Mouse (Mus musculus) brain, adult 2 months (tissue): ENCODE data around the gene Gcnt2.
"Not testable (repeated sequence)": the region's sequence is repeated elsewhere in the genome, so short reads cannot be mapped to it uniquely, and the experiment has no call there.

ENCODE experiments used
- DNase-seq: peaks from one replicate; pipeline ENCODE4 v3.0.0; 2011; ENCODE audit warnings: low read depth, low spot score

Gene Gcnt2

DNA sequence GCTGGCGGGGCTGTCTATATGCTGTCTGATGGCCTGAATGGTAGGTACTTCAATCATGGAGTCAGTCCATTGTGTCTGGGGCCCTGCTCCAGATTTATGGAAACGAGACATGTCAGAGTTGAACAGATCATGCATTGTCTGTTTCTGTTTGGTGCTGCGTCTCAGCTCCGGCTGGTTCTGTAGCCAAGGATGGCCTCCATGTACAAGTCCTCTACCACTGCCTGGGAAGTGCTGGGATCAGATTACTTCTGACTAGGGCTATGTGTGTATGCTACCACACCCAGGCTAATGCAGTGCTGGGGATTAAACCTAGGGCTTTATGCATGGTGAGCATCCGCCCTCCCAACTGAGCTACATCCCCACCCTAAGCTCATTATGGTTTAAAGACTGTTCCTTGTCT, 78.0 kb downstream of the Gcnt2 start:
- DNase-seq: no peak

DNA sequence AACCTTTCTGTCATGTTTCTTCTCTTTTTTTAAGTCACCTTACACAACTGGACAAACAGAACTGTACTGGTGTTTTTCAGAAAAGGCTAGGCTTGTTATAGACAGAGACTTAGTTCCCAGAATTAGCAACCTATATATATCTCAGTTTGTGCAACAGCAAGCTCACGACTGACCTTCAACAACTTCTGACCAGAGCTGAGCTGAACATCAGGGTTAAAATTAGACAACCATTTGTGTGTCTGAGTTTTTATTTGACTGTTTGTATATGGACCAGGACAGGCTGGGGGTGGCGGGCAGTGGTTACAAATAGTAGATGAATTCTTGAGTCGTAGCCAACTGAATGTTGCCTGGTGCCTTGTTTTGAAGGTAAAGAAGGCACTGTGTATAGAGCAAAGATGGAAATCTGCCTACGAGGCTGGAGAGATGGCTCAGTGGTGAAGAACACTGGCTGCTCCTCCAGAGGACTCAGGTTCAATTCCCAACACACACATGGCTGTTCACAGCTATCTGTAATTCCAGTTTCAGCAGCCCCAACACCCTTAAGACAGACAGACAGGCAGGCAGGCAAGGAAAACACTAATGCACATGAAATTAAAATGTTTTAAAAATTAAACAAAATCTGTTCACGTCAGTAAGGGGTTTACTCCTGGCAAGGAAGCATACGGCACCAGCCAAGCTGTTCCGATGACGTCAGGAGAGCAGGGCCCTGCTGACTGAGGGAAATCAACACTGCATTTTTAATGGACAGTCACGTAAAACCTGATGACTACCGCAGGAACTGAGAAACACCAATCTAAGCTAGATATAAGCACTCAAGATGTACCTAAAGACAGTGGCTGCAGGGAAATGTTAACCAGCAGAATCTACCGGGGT, 79.2 kb downstream of the Gcnt2 start:
- DNase-seq: peak; percentile 40

DNA sequence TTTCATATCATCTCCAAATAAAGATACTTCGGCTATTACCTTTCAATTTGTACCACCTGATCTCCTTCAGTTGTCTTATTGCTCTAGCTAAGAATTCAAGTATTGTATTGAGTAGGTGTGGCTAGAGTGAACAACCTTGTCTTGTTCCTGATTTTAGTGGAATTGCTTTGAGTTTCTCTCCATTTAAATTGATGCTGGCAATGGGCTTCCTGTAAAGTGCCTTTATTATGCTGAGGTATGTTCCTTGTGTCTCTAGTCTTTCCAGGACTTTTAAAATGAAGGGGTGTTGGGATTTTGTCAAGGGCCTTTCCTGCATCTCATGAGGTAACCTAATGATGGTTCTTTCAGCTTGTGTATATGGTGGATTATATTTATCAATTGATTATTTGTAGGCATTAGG, 83.5 kb downstream of the Gcnt2 start:
- DNase-seq: no peak

DNA sequence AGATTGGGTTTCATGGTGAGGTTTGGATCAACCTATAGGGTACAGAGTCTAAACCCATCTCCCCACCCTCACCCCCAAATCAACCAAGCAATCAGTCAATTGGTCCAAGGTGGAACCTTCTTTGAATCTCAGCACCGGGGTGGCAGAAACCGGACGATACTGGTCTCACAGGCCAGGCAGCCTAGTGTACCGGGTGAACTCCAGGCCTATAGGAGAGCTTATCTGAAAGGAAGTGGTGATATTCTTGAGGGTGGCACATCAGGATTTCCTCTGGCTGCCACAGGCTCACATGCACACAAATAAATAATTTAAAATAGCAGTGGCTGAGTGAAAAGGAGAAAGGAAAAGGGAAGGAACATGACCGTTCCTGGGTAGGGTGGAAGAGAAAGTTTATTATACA, 84.4 kb downstream of the Gcnt2 start:
- no peak for DNase-seq

DNA sequence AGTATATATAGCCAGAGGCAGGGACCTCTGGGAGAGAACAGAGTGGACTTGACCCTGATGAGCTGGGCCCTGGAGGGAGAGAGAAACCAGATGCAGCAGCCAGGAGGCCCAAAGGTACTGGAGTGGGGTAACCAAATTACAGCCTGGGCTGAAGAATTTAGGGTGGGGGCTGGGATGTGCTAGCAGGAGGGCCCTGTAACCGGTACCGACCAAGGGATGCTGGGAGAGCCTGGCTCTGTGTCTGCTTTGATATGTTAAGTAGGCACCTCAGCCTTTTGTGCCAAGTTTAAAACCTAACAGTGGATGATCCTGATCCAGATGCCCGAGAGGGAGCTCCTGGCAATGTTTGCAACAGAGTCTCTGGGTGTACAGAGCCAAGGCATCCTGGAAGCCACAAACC, 84.8 kb downstream of the Gcnt2 start:
- DNase-seq: no peak

DNA sequence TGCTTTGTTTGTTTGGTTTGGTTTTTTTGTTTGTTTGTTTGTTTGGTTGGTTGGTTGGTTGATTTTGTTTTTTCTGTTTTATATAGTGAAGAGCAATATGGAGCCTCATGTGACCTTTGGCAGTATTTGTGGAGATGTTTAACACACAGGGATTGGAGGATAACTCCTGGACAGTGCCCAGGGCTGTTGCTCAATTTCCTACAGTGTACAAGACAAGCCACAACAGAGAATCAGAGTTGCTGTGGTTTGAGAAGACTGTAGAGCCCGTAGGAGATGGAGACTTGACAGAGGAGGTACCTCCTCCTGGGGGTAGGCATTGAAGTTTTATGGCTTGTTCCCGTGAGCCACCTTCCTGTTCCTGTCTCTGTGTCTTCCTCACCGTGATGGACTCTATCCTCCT, 87.0 kb downstream of the Gcnt2 start:
- no peak for DNase-seq

DNA sequence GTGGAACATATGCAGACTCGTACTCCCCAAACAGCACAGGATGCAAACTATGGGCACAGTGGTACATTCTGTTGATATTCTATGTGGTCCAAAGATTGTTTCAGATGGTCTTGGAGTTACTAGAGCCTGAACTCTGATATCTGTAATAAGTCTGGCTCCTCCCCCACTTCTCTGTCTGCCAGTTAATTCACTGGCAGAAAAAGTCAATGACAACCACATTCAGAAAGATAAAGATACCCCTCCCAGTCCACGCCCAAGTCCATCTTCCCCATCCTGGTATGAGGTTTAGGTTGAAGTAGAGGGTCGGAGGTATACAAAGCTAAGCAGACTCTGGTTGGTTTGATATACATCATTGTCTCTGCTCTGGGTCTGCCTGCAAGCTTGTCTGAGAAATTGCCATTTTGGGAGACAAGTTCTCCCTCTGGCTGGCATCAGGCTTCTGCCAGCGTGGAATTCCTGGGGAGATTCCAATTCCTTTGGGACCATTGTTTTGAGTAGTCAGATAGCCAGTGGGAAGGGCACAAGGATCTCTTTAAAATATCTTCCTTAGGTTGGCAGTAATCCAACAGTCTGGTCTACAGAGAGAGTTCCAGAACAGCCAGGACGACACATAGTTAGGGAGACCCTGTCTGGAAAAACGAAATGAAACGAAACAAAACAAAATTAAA, 88.1 kb downstream of the Gcnt2 start:
- no peak for DNase-seq

DNA sequence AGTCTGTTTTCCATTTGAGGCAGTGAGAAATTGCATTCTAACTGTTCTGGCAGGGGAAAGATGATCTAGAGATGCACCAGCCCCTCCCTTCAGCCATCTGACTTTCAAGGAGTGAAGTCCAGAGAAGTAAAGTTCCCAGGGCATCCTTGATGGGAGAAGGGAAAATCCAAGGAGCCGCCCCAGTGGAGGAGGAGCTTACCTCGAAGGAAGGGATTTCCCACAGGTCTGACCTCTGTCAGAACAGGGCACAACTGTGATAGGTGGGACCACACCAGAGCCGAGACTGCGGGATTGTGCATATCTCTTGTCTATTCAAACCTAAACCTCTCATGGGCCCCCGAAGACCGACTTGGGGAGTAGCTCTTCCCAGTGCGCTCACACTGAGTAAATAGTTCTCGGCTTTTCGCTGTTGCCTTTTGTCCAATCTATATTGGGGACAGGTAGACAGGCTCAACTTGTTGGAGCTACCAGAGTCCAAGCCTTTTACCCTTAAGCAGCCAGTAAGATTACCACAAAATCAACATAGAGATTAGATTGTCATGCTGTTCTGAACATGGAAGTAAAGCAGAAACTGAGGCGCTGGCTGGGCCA, 91.9 kb downstream of the Gcnt2 start:
- no peak for DNase-seq

DNA sequence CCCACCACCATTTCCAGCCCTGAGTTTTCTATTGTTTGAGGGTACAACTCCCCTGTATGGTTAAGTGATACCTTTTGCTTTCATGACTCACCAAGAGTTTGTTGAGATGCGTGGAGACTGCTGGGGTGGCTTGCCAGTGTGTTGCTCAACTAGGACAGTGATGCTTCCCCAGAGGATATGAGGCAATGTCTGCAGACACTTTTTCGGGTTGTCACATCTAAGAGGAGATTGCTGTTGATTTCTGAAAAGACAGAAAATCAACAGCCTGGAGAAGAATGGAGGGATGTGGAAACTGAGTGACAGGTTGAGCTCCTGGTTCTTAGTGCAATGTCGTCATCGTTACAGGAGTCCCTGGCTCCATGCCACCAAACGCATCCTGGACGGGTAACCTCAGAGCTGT, 93.7 kb downstream of the Gcnt2 start:
- DNase-seq: peak; percentile 11

DNA sequence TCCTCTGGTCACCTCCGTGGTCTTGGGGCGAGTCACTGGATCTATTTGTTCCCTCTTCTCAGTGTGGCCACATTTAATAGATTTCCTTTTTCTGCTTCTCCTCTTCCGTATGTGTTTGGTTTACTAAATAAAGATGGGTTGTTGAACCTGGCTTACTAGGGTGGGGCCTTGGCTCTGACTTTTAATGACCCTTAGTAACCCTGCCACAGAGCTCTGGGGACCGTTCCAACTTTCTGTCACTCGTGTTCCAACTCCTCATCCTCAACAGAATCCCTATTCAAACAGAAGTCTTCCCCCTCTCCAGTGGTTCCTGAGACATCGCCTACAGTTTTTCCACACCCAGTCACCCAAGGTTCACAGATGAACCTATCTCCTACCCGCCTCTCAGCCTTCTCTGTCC, 96.2 kb downstream of the Gcnt2 start:
- no peak for DNase-seq

DNA sequence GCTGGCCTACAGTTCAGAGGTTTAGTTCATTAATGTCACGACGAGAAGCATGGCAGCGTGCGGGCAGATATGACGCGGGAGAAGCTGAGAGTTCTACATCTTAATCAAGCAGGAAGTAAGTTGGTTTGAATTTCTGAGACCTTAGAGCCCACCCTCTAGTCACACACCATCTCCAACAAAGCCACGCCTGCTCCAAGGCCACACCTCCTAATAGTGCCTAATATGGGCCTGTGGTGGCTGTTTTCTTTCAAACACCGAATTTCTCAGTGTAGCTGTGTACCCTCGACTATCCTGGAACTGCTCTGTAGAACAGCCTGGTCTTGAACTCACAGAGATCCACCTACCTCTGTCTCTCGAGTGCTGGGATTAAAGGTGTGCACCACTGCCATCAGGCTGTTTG, 108.1 kb downstream of the Gcnt2 start:
- no peak for DNase-seq

DNA sequence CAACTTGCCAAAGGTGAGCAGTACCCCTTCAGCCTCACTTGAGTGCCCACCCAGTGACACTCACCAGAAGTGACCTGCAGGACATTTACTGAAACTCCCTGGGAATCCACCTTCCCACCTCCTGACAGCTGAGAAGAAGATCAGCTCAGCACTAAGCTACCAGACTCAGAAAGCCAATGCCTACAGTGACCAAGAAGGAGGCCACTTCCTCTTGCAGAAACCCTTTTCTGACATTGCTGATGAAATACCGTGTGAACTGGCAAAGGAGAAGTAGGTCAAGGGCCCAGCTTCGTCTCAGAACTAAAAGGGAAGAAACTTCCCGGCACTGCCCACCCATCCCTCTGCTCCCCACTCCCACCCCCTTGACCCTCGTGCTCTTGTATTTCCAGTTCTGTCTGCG, 109.0 kb downstream of the Gcnt2 start:
- peak; percentile 26 for DNase-seq

DNA sequence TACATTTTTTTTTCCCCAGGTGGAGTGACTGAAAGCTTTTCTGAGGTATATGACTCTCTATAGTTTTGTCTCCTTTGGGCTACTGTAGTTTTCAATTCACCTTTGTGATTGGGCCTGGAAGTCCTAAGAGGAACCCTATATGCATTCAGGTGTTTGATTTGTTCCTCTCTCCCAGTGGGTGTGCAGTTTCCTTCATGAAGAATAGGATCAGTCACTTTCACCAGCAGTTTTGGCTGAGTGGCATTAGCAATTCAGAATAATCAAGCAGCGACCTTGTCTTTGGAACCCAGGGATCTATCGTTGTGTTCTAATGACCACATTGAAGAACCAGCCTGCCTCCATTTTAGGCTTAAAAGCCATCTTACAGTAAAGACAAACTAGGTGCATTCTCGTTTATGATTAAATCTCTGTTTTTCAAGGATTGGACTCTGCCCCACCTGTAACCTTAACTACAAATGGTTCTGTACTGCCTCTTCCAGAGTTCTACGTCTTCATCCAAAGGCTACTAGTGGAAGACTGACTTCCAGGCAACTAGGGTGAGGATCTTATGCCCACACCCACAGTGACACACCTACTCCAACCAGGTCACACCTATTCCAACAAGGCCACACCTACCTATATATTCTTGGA, 110.3 kb downstream of the Gcnt2 start:
- DNase-seq: no peak

DNA sequence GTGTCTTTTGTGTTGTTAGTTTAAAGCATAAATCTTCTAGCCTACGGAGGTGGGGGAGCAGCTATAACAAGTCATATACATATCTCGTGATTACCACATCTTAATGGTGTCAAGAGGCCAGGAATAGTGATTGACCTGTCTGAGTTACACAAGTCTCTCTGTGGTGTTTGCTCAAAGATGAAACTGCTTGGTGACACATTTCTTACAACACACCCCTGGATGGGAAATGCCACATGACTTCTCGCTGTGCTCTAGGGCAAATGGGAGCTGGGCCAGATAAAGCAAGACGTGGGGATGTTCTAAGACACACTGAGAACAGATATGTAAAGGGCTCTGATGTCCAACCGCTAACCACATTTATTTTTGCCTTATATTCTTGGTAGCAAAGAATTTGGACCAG, 111.7 kb downstream of the Gcnt2 start:
- no peak for DNase-seq

DNA sequence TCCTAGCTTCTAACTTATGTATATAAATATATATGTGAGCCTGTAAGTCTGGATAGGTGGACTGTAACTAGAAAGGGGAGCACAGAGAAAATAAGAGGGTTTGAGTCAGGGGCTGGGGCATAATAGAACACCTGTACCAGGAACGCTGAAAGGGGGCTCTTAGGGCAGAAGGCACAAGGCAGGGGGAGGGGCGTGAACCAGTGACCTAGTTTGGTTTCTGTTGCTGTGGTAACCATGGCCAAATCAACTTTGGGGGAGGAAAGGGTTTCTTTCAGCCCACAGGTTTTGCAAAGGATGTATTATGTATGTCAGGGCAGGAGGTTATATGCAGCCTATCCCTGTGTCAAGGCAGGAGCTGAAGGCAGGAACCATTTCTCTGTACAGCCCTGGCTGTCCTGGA, 112.3 kb downstream of the Gcnt2 start:
- no peak for DNase-seq

DNA sequence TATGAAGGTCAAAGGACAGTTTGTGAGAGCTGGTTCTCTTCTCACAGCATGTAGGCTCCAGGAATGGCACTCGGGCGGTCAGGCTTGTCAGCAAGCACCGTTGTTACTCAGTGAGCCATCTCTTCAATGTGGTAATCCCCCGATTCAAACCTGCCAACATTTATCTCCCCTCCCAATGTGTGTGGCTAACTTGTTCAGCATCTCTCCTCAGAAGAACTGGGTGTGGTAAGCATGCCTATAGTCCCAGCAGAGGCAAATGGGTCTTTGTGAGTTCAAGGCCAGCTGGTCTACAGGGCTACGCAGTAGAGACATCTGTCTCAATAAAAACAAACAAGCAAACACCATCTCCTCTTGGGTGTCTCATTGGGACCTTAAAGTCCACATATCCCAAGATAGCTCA, 113.4 kb downstream of the Gcnt2 start:
- DNase-seq: no peak

DNA sequence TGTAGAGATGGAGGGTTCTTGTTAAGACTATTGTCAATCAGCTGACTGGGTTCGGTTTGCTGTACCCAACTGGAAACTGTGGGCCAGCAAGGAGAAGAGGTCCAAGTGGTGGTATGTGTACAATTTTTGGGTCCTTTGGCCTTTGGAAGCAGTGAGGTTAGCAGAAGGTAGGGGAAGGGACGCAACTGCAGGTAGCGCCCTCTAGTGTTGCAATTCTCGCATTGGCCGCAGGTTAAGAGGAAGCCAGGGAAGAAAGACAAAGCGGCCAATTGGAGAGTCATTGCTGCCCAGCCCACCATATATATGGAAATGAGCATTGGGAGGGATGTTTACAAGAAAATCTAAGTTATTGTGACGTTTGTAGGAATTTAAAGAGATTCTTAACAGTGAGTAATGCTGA, 118.1 kb downstream of the Gcnt2 start:
- DNase-seq: peak; percentile 64

DNA sequence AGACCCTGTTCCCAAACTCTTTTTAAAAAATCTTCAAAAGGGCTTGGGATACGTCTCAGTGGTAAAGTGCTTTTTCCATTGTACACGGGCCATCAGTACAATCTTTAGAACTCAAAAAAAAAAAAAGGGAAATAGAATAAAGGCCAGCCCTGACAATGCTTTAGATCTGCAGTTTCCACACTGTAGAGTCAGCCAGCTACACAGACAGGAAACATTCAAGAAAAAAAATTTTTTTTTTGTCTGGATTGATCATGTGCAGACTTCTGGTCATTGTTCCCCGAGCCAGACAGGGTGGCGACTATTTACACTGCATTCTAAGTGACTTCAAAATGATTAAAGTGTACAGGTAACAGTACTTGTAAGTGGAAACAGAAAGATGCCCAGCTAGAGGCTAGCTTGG, 119.1 kb downstream of the Gcnt2 start:
- DNase-seq: no peak

DNA sequence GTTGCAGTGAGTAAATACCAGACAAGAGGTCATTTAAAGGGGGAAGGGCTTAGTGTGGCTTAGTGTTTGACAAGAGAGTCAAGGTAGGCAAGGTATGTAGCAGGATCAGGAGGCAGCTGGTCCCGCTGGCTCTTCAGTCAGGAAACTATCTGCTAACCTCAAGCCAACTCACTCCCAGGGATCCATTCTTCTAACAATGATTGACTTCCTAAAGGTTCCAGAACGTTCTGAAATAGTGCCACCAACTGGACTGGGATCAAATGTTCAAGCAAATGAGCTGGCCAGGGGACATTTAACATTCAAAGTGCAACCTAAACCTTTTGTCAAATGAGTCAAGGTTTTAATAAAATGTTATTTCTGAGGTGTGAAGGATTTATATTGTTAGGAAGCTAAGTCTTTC, 119.8 kb downstream of the Gcnt2 start:
- no peak for DNase-seq

DNA sequence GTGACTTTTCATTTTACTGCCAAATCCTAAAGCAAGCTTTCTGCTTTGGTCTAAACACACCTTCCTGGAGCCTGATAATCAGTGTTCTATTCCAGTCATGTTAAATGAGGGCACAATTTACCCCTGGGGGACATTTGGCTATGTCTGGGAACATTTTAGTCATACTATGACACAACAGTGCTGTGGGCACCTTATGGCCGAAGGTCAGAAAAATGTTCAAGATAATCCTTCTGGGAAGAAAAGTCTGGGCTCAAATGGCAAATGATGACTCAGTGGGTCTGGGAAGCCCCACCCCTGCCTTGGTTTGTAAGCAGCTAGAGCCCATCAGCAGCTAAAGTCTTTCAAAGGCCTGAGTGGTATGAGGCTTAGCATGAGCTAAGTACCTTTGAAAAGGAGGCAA, 123.2 kb downstream of the Gcnt2 start:
- DNase-seq: no peak

DNA sequence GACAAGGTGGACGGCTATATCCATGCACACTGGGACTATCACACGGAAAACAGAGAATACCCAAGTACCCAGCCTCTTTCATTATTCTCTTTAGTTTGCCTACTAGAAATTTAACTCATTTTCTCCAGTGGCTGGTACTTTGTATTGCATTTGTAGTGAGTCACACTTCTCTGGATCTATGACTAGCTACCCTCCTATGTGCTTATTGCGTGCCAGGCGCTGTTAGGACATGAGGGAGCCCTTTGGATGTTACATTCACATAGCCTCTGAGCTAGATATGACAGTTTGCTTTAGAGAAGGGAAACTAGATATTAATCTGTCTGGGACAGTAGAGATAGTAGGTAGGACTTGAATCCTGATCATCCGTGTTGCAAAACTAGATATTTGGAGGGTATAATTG, 126.5 kb downstream of the Gcnt2 start:
- DNase-seq: no peak

DNA sequence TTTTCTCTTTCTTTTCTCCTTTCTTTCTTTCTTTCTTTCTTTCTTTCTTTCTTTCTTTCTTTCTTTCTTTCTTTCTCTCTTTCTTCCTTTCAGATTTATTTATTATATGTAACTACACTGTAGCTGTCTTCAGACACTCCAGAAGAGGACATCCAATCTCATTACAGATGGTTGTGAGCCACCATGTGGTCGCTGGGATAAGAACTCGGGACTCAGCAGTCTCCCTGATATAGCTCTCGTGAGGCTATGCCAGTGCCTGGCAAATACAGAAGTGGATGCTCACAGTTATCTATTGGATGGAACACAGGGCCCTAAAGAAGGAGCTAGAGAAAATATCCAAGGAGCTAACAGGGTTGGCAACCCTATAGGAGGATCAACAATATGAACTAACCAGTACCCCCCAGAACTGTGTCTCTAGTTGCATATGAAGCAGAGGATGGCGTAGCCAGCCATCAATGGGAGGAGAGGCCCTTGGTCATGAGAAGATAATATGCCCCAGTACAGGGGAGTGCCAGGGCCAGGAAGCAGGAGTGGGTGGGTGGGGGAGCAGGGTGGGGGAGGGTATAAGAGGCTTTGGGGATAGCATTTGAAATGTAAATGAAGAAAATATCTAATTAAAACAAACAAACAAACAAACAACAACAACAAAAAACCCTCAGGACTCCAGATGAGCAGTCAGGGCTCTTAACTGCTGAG, 128.2 kb downstream of the Gcnt2 start:
- not testable (repeated sequence) for DNase-seq
